Comparison of ENCODE assay signal across 9 mouse cellular contexts in genomic region chr5:73650365-73650964, GRCm38 (mm10). TPM values are rescaled to one million over a fixed set of nuclear protein-coding genes. Genes with fewer than 3 reads are reported as not detected.
DNase-seq lines count a peak whose midpoint lies in the region; ATAC-seq and TF ChIP-seq lines count a peak whose summit lies in the region.
"Had no signal": no experiment of that assay in that cellular context is flagged by ENCODE, and none has a peak within 500 bp of the region (broad histone marks: within the 10 kb centered on the region; RNA-seq: fewer than 3 reads in every experiment).

No protein-coding gene starts in this region.

- 4% methylated on average over 15 of the region's 15 CpGs for WGBS in heart, adult 2 months
- under 1% methylated on average over 15 of the region's 15 CpGs for WGBS in hindbrain, embryonic 14.5 days
- 2% methylated on average over 15 of the region's 15 CpGs for WGBS in liver, postnatal 0 days (ENCODE audit: insufficient replicate concordance)
- WGBS in stomach, embryonic 16.5 days, result 2% methylated on average over 15 of the region's 15 CpGs

- peak; percentile 29 to 42 for DNase-seq in heart, adult 2 months
- DNase-seq in heart, adult 8-10 months (ENCODE audit: low spot score), result no peak
- DNase-seq in hindbrain, embryonic 14.5 days (ENCODE audit: low spot score), result peak; percentile 48
- DNase-seq in liver, postnatal 0 days, result no peak
- DNase-seq in layer of hippocampus, postnatal 25 days (ENCODE audit: extremely low spot score in 1 of 2, low spot score in 1 of 2), result no peak
- no peak for DNase-seq in c-Kit-positive CD71-positive TER-119-positive erythroid progenitor cells, embryonic 14.5 days (ENCODE audit: low spot score)

- TF ChIP-seq EP300 in heart, adult 2 months (IDR thresholded peaks at IDR 0.05; ENCODE audit: insufficient read depth, low read depth, low read length), result no peak
- no peak for TF ChIP-seq EP300 in liver, postnatal 0 days (IDR thresholded peaks at IDR 0.05; ENCODE audit: low read depth)

- H3K79me2 ChIP-seq in heart, adult 2 months (replicated peaks; ENCODE audit: control insufficient read depth, insufficient read depth, low read length), result 0 out of 2 replicates have a peak, but pooled peaks cover 1% of the 10 kb centered on the region

- no peak for TF ChIP-seq POLR2A in heart, adult 2 months (IDR thresholded peaks at IDR 0.05; ENCODE audit: insufficient read depth, low read depth, low read length)
- no peak for TF ChIP-seq POLR2A in cortical plate, adult 2 months (IDR thresholded peaks at IDR 0.05; ENCODE audit: extremely low read depth, insufficient read depth, low read length)

- TF ChIP-seq CTCF in heart, adult 2 months (IDR thresholded peaks at IDR 0.05), result no peak
- no peak for TF ChIP-seq CTCF in cortical plate, adult 2 months (IDR thresholded peaks at IDR 0.05; ENCODE audit: extremely low read depth, insufficient read depth, low read length)
- no peak for TF ChIP-seq CTCF in liver, postnatal 0 days (IDR thresholded peaks at IDR 0.05; ENCODE audit: low read depth)

- H3K4me3 ChIP-seq in heart, adult 2 months, result peak overlapping the region; percentile 57
- peak overlapping the region; percentile 28 for H3K4me3 ChIP-seq in cortical plate, adult 2 months (ENCODE audit: insufficient read depth, low read length)
- H3K4me3 ChIP-seq in hindbrain, embryonic 14.5 days (replicated peaks; ENCODE audit: low read length), result peak overlapping the region; percentile 32
- H3K4me3 ChIP-seq in liver, postnatal 0 days (ENCODE audit: low read depth, low read length), result peak overlapping the region; percentile 51
- H3K4me3 ChIP-seq in stomach, embryonic 16.5 days (replicated peaks; ENCODE audit: low read length), result peak overlapping the region; percentile 62

- H3K36me3 ChIP-seq in heart, adult 2 months (ENCODE audit: control insufficient read depth, insufficient read depth, low read length), result peaks cover 3% of the 10 kb centered on the region; the same call in 1 of the 2 replicates
- H3K36me3 ChIP-seq in hindbrain, embryonic 14.5 days (replicated peaks; ENCODE audit: control insufficient read depth, insufficient read depth), result no peaks in the 10 kb centered on the region
- no peaks in the 10 kb centered on the region for H3K36me3 ChIP-seq in liver, postnatal 0 days (replicated peaks; ENCODE audit: insufficient read depth, low read length)
- H3K36me3 ChIP-seq in stomach, embryonic 16.5 days (ENCODE audit: control insufficient read depth, insufficient read depth, low read length), result no peaks in the 10 kb centered on the region

- H3K4me2 ChIP-seq in hindbrain, embryonic 14.5 days (replicated peaks), result peak overlapping the region; percentile 65
- H3K4me2 ChIP-seq in liver, postnatal 0 days (ENCODE audit: low read depth, low read length), result peak overlapping the region; percentile 77
- H3K4me2 ChIP-seq in stomach, embryonic 16.5 days (ENCODE audit: low read depth, low read length), result peak overlapping the region; percentile 99

- intact Hi-C loops in heart, adult 2 months (cut with DNase I), result no loop called here

- peaks cover 6% of the 10 kb centered on the region for H3K27me3 ChIP-seq in heart, adult 2 months (ENCODE audit: control insufficient read depth, insufficient read depth, low read length)
- peaks cover 59% of the 10 kb centered on the region for H3K27me3 ChIP-seq in hindbrain, embryonic 14.5 days (ENCODE audit: control insufficient read depth, insufficient read depth, low read length)
- peaks cover 68% of the 10 kb centered on the region for H3K27me3 ChIP-seq in liver, postnatal 0 days (ENCODE audit: insufficient read depth, low read length)
- H3K27me3 ChIP-seq in stomach, embryonic 16.5 days (ENCODE audit: control insufficient read depth, insufficient read depth, low read length), result peaks cover 49% of the 10 kb centered on the region

- H3K4me1 ChIP-seq in heart, adult 2 months (ENCODE audit: control insufficient read depth, insufficient read depth, low read length), result no peaks in the 10 kb centered on the region
- peaks cover 4% of the 10 kb centered on the region; the same call in 1 of the 2 replicates for H3K4me1 ChIP-seq in cortical plate, adult 2 months (ENCODE audit: control insufficient read depth, insufficient read depth, low read length)
- H3K4me1 ChIP-seq in hindbrain, embryonic 14.5 days (replicated peaks; ENCODE audit: control insufficient read depth, insufficient read depth, low read length), result peaks cover 20% of the 10 kb centered on the region
- peaks cover 15% of the 10 kb centered on the region for H3K4me1 ChIP-seq in liver, postnatal 0 days (ENCODE audit: insufficient read depth)
- H3K4me1 ChIP-seq in stomach, embryonic 16.5 days (ENCODE audit: control insufficient read depth, insufficient read depth, low read length), result peaks cover 11% of the 10 kb centered on the region

- ATAC-seq in hindbrain, embryonic 14.5 days (ENCODE audit: low FRiP score), result no peak
- no peak for ATAC-seq in liver, postnatal 0 days
- ATAC-seq in stomach, embryonic 16.5 days (ENCODE audit: insufficient read depth, low FRiP score), result no peak
- ATAC-seq: Patski had no signal

- H3K9ac ChIP-seq in heart, adult 2 months (ENCODE audit: low read depth, low read length), result peak overlapping the region; percentile 27
- 0 out of 2 replicates have a peak overlapping the region, but pooled peaks have one; percentile 40 for H3K9ac ChIP-seq in hindbrain, embryonic 14.5 days
- no peak overlapping the region; the same call in 1 of the 2 replicates for H3K9ac ChIP-seq in liver, postnatal 0 days (replicated peaks)
- H3K9ac ChIP-seq in stomach, embryonic 16.5 days (ENCODE audit: low read length), result peak overlapping the region; percentile 67

- no peaks in the 10 kb centered on the region for H3K9me3 ChIP-seq in hindbrain, embryonic 14.5 days (ENCODE audit: control insufficient read depth, low read length)
- no peaks in the 10 kb centered on the region for H3K9me3 ChIP-seq in liver, postnatal 0 days (ENCODE audit: low read length)
- no peaks in the 10 kb centered on the region for H3K9me3 ChIP-seq in stomach, embryonic 16.5 days (replicated peaks; ENCODE audit: control insufficient read depth, low read length)

- H3K27ac ChIP-seq in heart, adult 2 months, result peak overlapping the region; percentile 4; the same call in 1 of the 2 replicates
- no peak overlapping the region for H3K27ac ChIP-seq in cortical plate, adult 2 months (ENCODE audit: insufficient read depth, low read length)
- no peak overlapping the region for H3K27ac ChIP-seq in hindbrain, embryonic 14.5 days
- no peak overlapping the region for H3K27ac ChIP-seq in liver, postnatal 0 days (ENCODE audit: low read depth)
- H3K27ac ChIP-seq in stomach, embryonic 16.5 days (ENCODE audit: low read length), result no peak overlapping the region

RNA-seq across cellular contexts. Expression of gene Spata18, which starts 0.7 kb away (rescaled TPM):
- under 1 TPM; 0.21 to 0.30 TPM for total RNA-seq in heart, adult 2 months (2021)
- 0.91 and 1.3 TPM in 2 replicates for polyA plus RNA-seq in heart, adult 2 months (2012; rRNA removed)
- under 1 TPM; 0.22 to 0.37 (median 0.33) TPM for total RNA-seq in heart, adult 8-10 months (2022)
- polyA plus RNA-seq in cortical plate, adult 2 months (2012; rRNA removed), result 0.33 and 0.36 TPM in 2 replicates
- polyA plus RNA-seq in hindbrain, embryonic 14.5 days (2014; fragmentation: Nextera tagmentation; extraction: Ambion mirVana), result 0.85 and 1.4 TPM in 2 replicates
- polyA plus RNA-seq in liver, postnatal 0 days (2015; fragmentation: Nextera tagmentation; extraction: Ambion mirVana), result not detected in 2 replicates
- polyA plus RNA-seq in stomach, embryonic 16.5 days (2015; fragmentation: Nextera tagmentation; extraction: Ambion mirVana), result 0.35 and 0.44 TPM in 2 replicates
- under 1 TPM; 0.76 to 0.89 TPM for total RNA-seq in layer of hippocampus, postnatal 25 days (2021)
- polyA plus RNA-seq: Patski had no signal

RNA-seq across cellular contexts. Expression of gene Sgcb, which starts 2.9 kb away (rescaled TPM):
- 100 to 1,000 TPM; 101 to 113 TPM for total RNA-seq in heart, adult 2 months (2021)
- 43.2 and 84.3 TPM in 2 replicates for polyA plus RNA-seq in heart, adult 2 months (2012; rRNA removed)
- 100 to 1,000 TPM; 113 to 128 (median 122) TPM for total RNA-seq in heart, adult 8-10 months (2022)
- polyA plus RNA-seq in cortical plate, adult 2 months (2012; rRNA removed), result 48.6 and 50.3 TPM in 2 replicates
- 42.1 and 50.3 TPM in 2 replicates for polyA plus RNA-seq in hindbrain, embryonic 14.5 days (2014; fragmentation: Nextera tagmentation; extraction: Ambion mirVana)
- 2.1 and 2.3 TPM in 2 replicates for polyA plus RNA-seq in liver, postnatal 0 days (2015; fragmentation: Nextera tagmentation; extraction: Ambion mirVana)
- 30.1 and 32.1 TPM in 2 replicates for polyA plus RNA-seq in stomach, embryonic 16.5 days (2015; fragmentation: Nextera tagmentation; extraction: Ambion mirVana)
- 10 to 100 TPM; 50.6 to 52.1 TPM for total RNA-seq in layer of hippocampus, postnatal 25 days (2021)

RNA-seq across cellular contexts. Expression of gene Lrrc66, which starts 18.1 kb away (rescaled TPM):
- not detected for total RNA-seq in heart, adult 2 months (2021)
- 0.04 TPM in 1 of 2 replicates, not detected in the other for polyA plus RNA-seq in heart, adult 2 months (2012; rRNA removed)
- total RNA-seq in heart, adult 8-10 months (2022), result under 1 TPM in 1 of 4 experiments, not detected in 3; 0.12 TPM
- polyA plus RNA-seq in cortical plate, adult 2 months (2012; rRNA removed), result 0.02 TPM in 1 of 2 replicates, not detected in the other
- not detected in 2 replicates for polyA plus RNA-seq in hindbrain, embryonic 14.5 days (2014; fragmentation: Nextera tagmentation; extraction: Ambion mirVana)
- polyA plus RNA-seq in liver, postnatal 0 days (2015; fragmentation: Nextera tagmentation; extraction: Ambion mirVana), result not detected in 2 replicates
- 1.8 and 2.6 TPM in 2 replicates for polyA plus RNA-seq in stomach, embryonic 16.5 days (2015; fragmentation: Nextera tagmentation; extraction: Ambion mirVana)
- under 1 TPM in 1 of 2 experiments, not detected in 1; 0.07 TPM for total RNA-seq in layer of hippocampus, postnatal 25 days (2021)
- polyA plus RNA-seq: Patski had no signal

Comparison
In these comparisons a context has a peak if more than half of its experiments do, and no peak if none do; other contexts are left out.
1. DNase-seq: peak in heart, adult 2 months (2 of 2) and hindbrain, embryonic 14.5 days (single experiment); none in heart, adult 8-10 months (single experiment), liver, postnatal 0 days (single experiment), layer of hippocampus, postnatal 25 days (0 of 2) and c-Kit-positive CD71-positive TER-119-positive erythroid progenitor cells, embryonic 14.5 days (single experiment).
2. Peak in every context shown above with its lines, with median percentiles within 50 percentile points of each other: H3K4me3 ChIP-seq and H3K4me2 ChIP-seq.